Mouse (Mus musculus) MEL (cell line): ENCODE measurements at regions not wholly inside any gene's neighbourhood (a gene's known extent, or its start where the extent isn't known, plus 50 kb on each side); places are given as distances from the start of the nearest gene placed in this dataset.

Experiments
- DNase-seq: peaks from one replicate; pipeline ENCODE4 v3.0.0; 2011; ENCODE audit warnings: low read depth, low spot score
- H3K27ac ChIP-seq: 2 replicates; pipeline ENCODE4 v1.5.1; 2012; ENCODE audit warnings: low read depth, mild to moderate bottlenecking, control low read depth, low read length, moderate library complexity; ENCODE audit not compliant: control insufficient read depth
- H3K27me3 ChIP-seq, 2 experiments: fragments of 150-350 bp in 1 of 2; sonication (generic) in 1 of 2; 2 replicates each; pipeline ENCODE4 v1.6.1; 2012; ENCODE audit warnings: low read length in 2 of 2, mild to moderate bottlenecking in 2 of 2, improper control_type of control experiment in 1 of 2, moderate library complexity in 1 of 2; ENCODE audit not compliant: insufficient read depth in 2 of 2, control insufficient read depth in 1 of 2
- H3K36me3 ChIP-seq, 2 experiments: 2 replicates each; pipeline ENCODE4 v1.6.1; 2012 to 2014; ENCODE audit warnings: low read length in 2 of 2, improper control_type of control experiment in 1 of 2, inconsistent platforms in 1 of 2, mild to moderate bottlenecking in 1 of 2; ENCODE audit not compliant: insufficient read depth in 2 of 2, control insufficient read depth in 1 of 2
- H3K4me1 ChIP-seq, 2 experiments: fragments of 150-350 bp in 1 of 2; sonication (generic) in 1 of 2; 2 replicates each; pipeline ENCODE4 v1.6.1; 2012; ENCODE audit warnings: low read length in 2 of 2, improper control_type of control experiment in 1 of 2, mild to moderate bottlenecking in 1 of 2; ENCODE audit not compliant: insufficient read depth in 2 of 2, control insufficient read depth in 1 of 2
- H3K4me3 ChIP-seq, 2 experiments: fragments of 150-350 bp in 1 of 2; sonication (generic) in 1 of 2; 2 replicates each; pipeline ENCODE4 v1.5.1; 2012; ENCODE audit warnings: low read depth in 2 of 2, low read length in 2 of 2, mild to moderate bottlenecking in 2 of 2, moderate library complexity in 2 of 2, control low read depth in 1 of 2, improper control_type of control experiment in 1 of 2; ENCODE audit not compliant: control insufficient read depth in 1 of 2, insufficient read depth in 1 of 2
- H3K79me2 ChIP-seq: 2 replicates; pipeline ENCODE4 v1.6.1; 2012; ENCODE audit warnings: mild to moderate bottlenecking, low read length, moderate library complexity; ENCODE audit not compliant: control insufficient read depth, poor library complexity, insufficient read depth
- H3K9ac ChIP-seq: 2 replicates; pipeline ENCODE4 v1.6.1; 2012; ENCODE audit warnings: low read depth, mild to moderate bottlenecking, control low read depth, low read length, moderate library complexity; ENCODE audit not compliant: control insufficient read depth, poor library complexity, severe bottlenecking
- H3K9me3 ChIP-seq: fragments of 150-350 bp; sonication (generic); replicated peaks from 2 replicates; pipeline ENCODE4 v1.6.1; 2012; ENCODE audit warnings: mild to moderate bottlenecking, low read length, improper control_type of control experiment, moderate library complexity; ENCODE audit not compliant: insufficient read depth
- BHLHE40 ChIP-seq: IDR thresholded peaks from 2 replicates; pipeline ENCODE4 v1.6.1; 2012; ENCODE audit warnings: low read depth, mild to moderate bottlenecking, inconsistent platforms, low read length, improper control_type of control experiment, borderline replicate concordance
- CHD2 ChIP-seq: IDR thresholded peaks from 2 replicates; pipeline ENCODE4 v1.6.1; 2011; ENCODE audit warnings: low read length, improper control_type of control experiment
- CTCF ChIP-seq, 3 experiments: IDR thresholded peaks in 2 of 3; conservative IDR thresholded peaks in 1 of 3; 2 replicates each; pipeline ENCODE4 v1.5.1; 2011 to 2012; ENCODE audit warnings: low read length in 3 of 3, low read depth in 2 of 3, mild to moderate bottlenecking in 2 of 3, improper control_type of control experiment in 1 of 3, inconsistent platforms in 1 of 3, mixed read lengths in 1 of 3, moderate library complexity in 1 of 3; ENCODE audit not compliant: control insufficient read depth in 1 of 3, insufficient read depth in 1 of 3, poor library complexity in 1 of 3, severe bottlenecking in 1 of 3
- E2F4 ChIP-seq: IDR thresholded peaks from 2 replicates; pipeline ENCODE4 v1.6.1; 2011; ENCODE audit warnings: low read depth, low read length, improper control_type of control experiment, borderline replicate concordance
- EP300 ChIP-seq, 2 experiments: IDR thresholded peaks; 2 replicates each; pipeline ENCODE4 v1.6.1; 2011; ENCODE audit warnings: improper control_type of control experiment in 2 of 2, low read length in 2 of 2, low read depth in 1 of 2, mild to moderate bottlenecking in 1 of 2
- JUND ChIP-seq: IDR thresholded peaks from 2 replicates; pipeline ENCODE4 v1.6.1; 2011; ENCODE audit warnings: low read depth, mild to moderate bottlenecking, improper control_type of control experiment, low read length
- KAT2A ChIP-seq: conservative IDR thresholded peaks from 2 replicates; pipeline ENCODE4 v1.6.1; 2012; ENCODE audit warnings: low read depth, low read length, improper control_type of control experiment, inconsistent platforms
- MAZ ChIP-seq: IDR thresholded peaks from 2 replicates; pipeline ENCODE4 v1.6.1; 2012; ENCODE audit warnings: low read depth, mild to moderate bottlenecking, inconsistent platforms, low read length, improper control_type of control experiment
- MYC ChIP-seq: IDR thresholded peaks from 2 replicates; pipeline ENCODE4 v1.6.1; 2011; ENCODE audit warnings: low read depth, mild to moderate bottlenecking, low read length, improper control_type of control experiment, moderate library complexity
- POLR2AphosphoS2 ChIP-seq: IDR thresholded peaks from 2 replicates; pipeline ENCODE4 v1.6.1; 2011; ENCODE audit warnings: low read length, improper control_type of control experiment
- POLR2AphosphoS5 ChIP-seq: IDR thresholded peaks from 2 replicates; pipeline ENCODE4 v1.6.1; 2012; ENCODE audit warnings: low read depth, borderline replicate concordance, mild to moderate bottlenecking, inconsistent platforms, low read length, moderate library complexity, mixed read lengths
- RCOR1 ChIP-seq: IDR thresholded peaks from 2 replicates; pipeline ENCODE4 v1.6.1; 2012; ENCODE audit warnings: low read depth, mild to moderate bottlenecking, inconsistent platforms, low read length, improper control_type of control experiment
- TCF12 ChIP-seq: IDR thresholded peaks from 2 replicates; pipeline ENCODE4 v1.6.1; 2014; ENCODE audit warnings: low read depth, mild to moderate bottlenecking, inconsistent platforms, low read length, improper control_type of control experiment, moderate library complexity
- USF2 ChIP-seq, 2 experiments: IDR thresholded peaks; 2 replicates each; pipeline ENCODE4 v1.6.1; 2011 to 2012; ENCODE audit warnings: improper control_type of control experiment in 2 of 2, low read length in 2 of 2, borderline replicate concordance in 1 of 2, inconsistent platforms in 1 of 2, low read depth in 1 of 2, mild to moderate bottlenecking in 1 of 2; ENCODE audit not compliant: insufficient read depth in 1 of 2
- ZC3H11A ChIP-seq: IDR thresholded peaks from 2 replicates; pipeline ENCODE4 v1.6.1; 2012; ENCODE audit warnings: low read depth, mild to moderate bottlenecking, inconsistent platforms, low read length, improper control_type of control experiment
- ZKSCAN1 ChIP-seq: IDR thresholded peaks from 2 replicates; pipeline ENCODE4 v1.6.1; 2012; ENCODE audit warnings: low read depth, mild to moderate bottlenecking, inconsistent platforms, low read length, improper control_type of control experiment, moderate library complexity
- ZNF384 ChIP-seq: IDR thresholded peaks from 2 replicates; pipeline ENCODE4 v1.6.1; 2012; ENCODE audit warnings: low read depth, mild to moderate bottlenecking, inconsistent platforms, low read length, improper control_type of control experiment

DNA sequence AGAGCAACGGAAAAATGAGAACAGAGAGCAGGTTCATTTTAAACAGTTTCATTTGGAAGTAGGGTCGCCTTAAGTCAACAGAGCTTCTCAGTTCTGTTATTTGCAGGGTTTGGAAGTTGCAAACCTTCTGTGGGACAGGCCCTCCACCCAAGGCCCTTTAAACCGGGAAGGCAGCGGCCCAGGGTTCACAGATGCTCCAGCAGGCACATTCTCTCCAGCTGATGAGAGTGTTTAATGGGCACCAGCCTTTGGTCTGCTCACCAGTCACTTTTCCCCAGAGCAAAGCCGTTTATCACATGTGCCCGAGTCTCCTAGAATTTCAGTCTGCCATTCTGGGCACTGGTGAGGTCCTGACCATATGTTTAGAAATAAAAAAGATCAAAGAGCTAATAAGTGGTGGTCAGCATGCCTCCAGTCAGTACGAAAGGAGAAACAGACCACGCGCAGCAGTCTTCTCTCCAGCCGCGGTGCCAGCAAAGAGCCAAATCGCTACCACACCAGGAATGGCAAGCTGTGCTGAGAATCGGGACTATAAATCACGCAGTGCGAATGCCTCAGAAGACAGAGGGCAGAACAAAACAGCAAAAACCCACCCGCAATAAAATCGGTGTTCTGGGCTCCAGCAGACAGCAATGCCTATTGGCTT is 173.5 kb downstream of the Papss1 start:
- Histone ChIP-seq H3K27ac (no peak overlapping the region), H3K4me1 (no peaks in the 10 kb centered on the region), H3K4me3 (no peak overlapping the region), H3K9ac (no peak overlapping the region), H3K36me3 (no peaks in the 10 kb centered on the region), H3K79me2 (no peaks in the 10 kb centered on the region), H3K9me3 (no peaks in the 10 kb centered on the region), H3K27me3 (no peaks in the 10 kb centered on the region)
- no peak for TF ChIP-seq ZKSCAN1
- TF ChIP-seq EP300 (IDR thresholded peaks at IDR 0.05; ENCODE audit: low read depth in 1 of 2, low read length in 2 of 2), result no peak
- no peak for TF ChIP-seq KAT2A
- no peak for TF ChIP-seq RCOR1
- TF ChIP-seq MAZ, result no peak
- TF ChIP-seq ZNF384, result no peak
- TF ChIP-seq JUND, result no peak
- no peak for TF ChIP-seq TCF12
- no peak for TF ChIP-seq MYC
- TF ChIP-seq E2F4, result no peak
- no peak for TF ChIP-seq USF2 (IDR thresholded peaks at IDR 0.05; ENCODE audit: borderline replicate concordance in 1 of 2, insufficient read depth in 1 of 2, low read depth in 1 of 2, low read length in 2 of 2)
- TF ChIP-seq CHD2, result no peak
- TF ChIP-seq CTCF (IDR thresholded peaks at IDR 0.05 in 2 of 3, conservative IDR thresholded peaks at IDR 0.05 in 1 of 3; ENCODE audit: control insufficient read depth in 1 of 3, insufficient read depth in 1 of 3, low read depth in 2 of 3, low read length in 3 of 3, poor library complexity in 1 of 3, severe bottlenecking in 1 of 3), result no peak
- TF ChIP-seq BHLHE40, result no peak
- TF ChIP-seq POLR2AphosphoS5, result no peak
- TF ChIP-seq ZC3H11A, result no peak
- no peak for TF ChIP-seq POLR2AphosphoS2
- no peak for DNase-seq

GRCm38 (mm10) chr3:131755537-131755936 is 191.0 kb downstream of the Papss1 start:
- no peak overlapping the region for H3K4me3 ChIP-seq
- no peak overlapping the region for H3K27ac ChIP-seq
- no peak for TF ChIP-seq TCF12
- no peak for TF ChIP-seq MAZ
- no peak for TF ChIP-seq RCOR1
- TF ChIP-seq, all 39 proteins: peak for 0

More at GRCm38 (mm10) chr3:131755537-131755936, 191.0 kb downstream of the Papss1 start:
- H3K27me3 ChIP-seq, result no peaks in the 10 kb centered on the region
- no peak overlapping the region for H3K9ac ChIP-seq
- no peaks in the 10 kb centered on the region for H3K9me3 ChIP-seq
- no peak for DNase-seq
- H3K79me2 ChIP-seq, result no peaks in the 10 kb centered on the region
- no peaks in the 10 kb centered on the region for H3K4me1 ChIP-seq
- no peaks in the 10 kb centered on the region for H3K36me3 ChIP-seq
